ENCODE assay signal across 8 mouse cellular contexts in genomic region chr17:83850458-83850857, GRCm38 (mm10). TPM values are rescaled to one million over a fixed set of nuclear protein-coding genes. Genes with fewer than 3 reads are reported as not detected.
DNase-seq lines count a peak whose midpoint lies in the region; ATAC-seq and TF ChIP-seq lines count a peak whose summit lies in the region.

No protein-coding gene starts in this region.

- no peak overlapping the region for H3K4me2 ChIP-seq in forebrain, embryonic 14.5 days (ENCODE audit: low read length)
- peak overlapping the region; percentile 18; the same call in 1 of the 2 replicates for H3K4me2 ChIP-seq in lung, embryonic 16.5 days (ENCODE audit: low read depth, low read length)

- H3K9me3 ChIP-seq in ES-E14 (ENCODE audit: control insufficient read depth, insufficient read depth, low read depth, low read length): no peaks in the 10 kb centered on the region
- no peaks in the 10 kb centered on the region for H3K9me3 ChIP-seq in forebrain, embryonic 14.5 days (replicated peaks; ENCODE audit: control insufficient read depth, low read length)
- H3K9me3 ChIP-seq in lung, embryonic 16.5 days (ENCODE audit: control insufficient read depth, low read length): no peaks in the 10 kb centered on the region

- ATAC-seq in forebrain, embryonic 14.5 days: peak; percentile 40; the same call in 1 of the 2 replicates
- peak; percentile 37; the same call in 1 of the 2 replicates for ATAC-seq in lung, embryonic 16.5 days (ENCODE audit: low read depth)

- no peaks in the 10 kb centered on the region for H3K36me3 ChIP-seq in ES-E14 (ENCODE audit: control insufficient read depth, insufficient read depth, low read length, poor library complexity, severe bottlenecking)
- H3K36me3 ChIP-seq in forebrain, embryonic 14.5 days (ENCODE audit: control insufficient read depth, insufficient read depth, low read length): no peaks in the 10 kb centered on the region
- H3K36me3 ChIP-seq in lung, embryonic 16.5 days (ENCODE audit: control insufficient read depth, insufficient read depth, low read length): no peaks in the 10 kb centered on the region

- WGBS in forebrain, embryonic 14.5 days: 18% methylated on average over 9 of the region's 9 CpGs
- 12% methylated on average over 9 of the region's 9 CpGs for WGBS in lung, embryonic 16.5 days

- peak; percentile 94 for DNase-seq in ES-E14 (ENCODE audit: low read depth, low spot score)
- DNase-seq in c-Kit-positive CD71-negative TER-119-negative erythroid progenitor cells, embryonic 14.5 days (ENCODE audit: low read depth): peak; percentile 87
- DNase-seq in forebrain, embryonic 14.5 days (ENCODE audit: low spot score): peak; percentile 89
- peak; percentile 89 to 95 for DNase-seq in heart, postnatal 10 days
- DNase-seq in layer of hippocampus, adult 18-20 months (ENCODE audit: low spot score in 2 of 2): peak; percentile 76 to 94
- peak; percentile 67 for DNase-seq in retina, adult 2 months (ENCODE audit: low read depth, low spot score)
- DNase-seq in thymus, postnatal 25 days: peak; percentile 88

- peak overlapping the region; percentile 31 to 49; a peak in 2 of 4 replicates for H3K4me3 ChIP-seq in ES-E14 (ENCODE audit: insufficient read depth in 1 of 2, low read depth in 1 of 2, low read length in 2 of 2, poor library complexity in 1 of 2, severe bottlenecking in 1 of 2)
- H3K4me3 ChIP-seq in forebrain, embryonic 14.5 days (ENCODE audit: low read depth, low read length): no peak overlapping the region
- no peak overlapping the region for H3K4me3 ChIP-seq in lung, embryonic 16.5 days (ENCODE audit: low read length)

- H3K27me3 ChIP-seq in forebrain, embryonic 14.5 days (replicated peaks; ENCODE audit: control insufficient read depth, insufficient read depth, low read length): no peaks in the 10 kb centered on the region
- H3K27me3 ChIP-seq in lung, embryonic 16.5 days (ENCODE audit: control insufficient read depth, insufficient read depth, low read depth, low read length): no peaks in the 10 kb centered on the region

- in situ Hi-C loops in ES-E14 (cut with MboI; ENCODE audit: low sequenced_read_pairs in 2 of 2, unreplicated experiment in 2 of 2): loop anchor here in 1 of 2 experiments (10.0 kb wide), 2 partner anchors 226 to 576 kb away; no protein-coding TSS in a partner anchor

- intact Hi-C loops in heart, postnatal 10 days (cut with DNase I): loop anchor here (1.0 to 10.0 kb wide), 4 partner anchors 217 to 826 kb away; partner anchors contain the start of gene Eml4

- H3K9ac ChIP-seq in ES-E14 (ENCODE audit: insufficient read depth, low read depth, low read length, poor library complexity, severe bottlenecking): no peak overlapping the region; the same call in 1 of the 2 replicates
- H3K9ac ChIP-seq in forebrain, embryonic 14.5 days (ENCODE audit: low read length): no peak overlapping the region
- H3K9ac ChIP-seq in lung, embryonic 16.5 days (ENCODE audit: low read length): no peak overlapping the region

- no peak overlapping the region for H3K27ac ChIP-seq in ES-E14 (ENCODE audit: insufficient read depth, low read depth, low read length, poor library complexity, severe bottlenecking)
- H3K27ac ChIP-seq in forebrain, embryonic 14.5 days (ENCODE audit: low read depth, low read length): no peak overlapping the region
- H3K27ac ChIP-seq in lung, embryonic 16.5 days (ENCODE audit: low read length): no peak overlapping the region

- peaks cover 2 to 17% of the 10 kb centered on the region in 2 experiments; a peak in 3 of 4 replicates for H3K4me1 ChIP-seq in ES-E14 (ENCODE audit: control insufficient read depth in 2 of 2, insufficient read depth in 2 of 2, low read length in 2 of 2, poor library complexity in 1 of 2)
- H3K4me1 ChIP-seq in forebrain, embryonic 14.5 days (ENCODE audit: control insufficient read depth, insufficient read depth, low read length): 0 out of 2 replicates have a peak, but pooled peaks cover 2% of the 10 kb centered on the region
- H3K4me1 ChIP-seq in lung, embryonic 16.5 days (replicated peaks; ENCODE audit: control insufficient read depth, insufficient read depth, low read length): 0 out of 2 replicates have a peak, but pooled peaks cover 3% of the 10 kb centered on the region

TF ChIP-seq in ES-E14, 5 proteins besides CTCF, POLR2A, EP300 and RAD21:
- TF ChIP-seq CHD2 (IDR thresholded peaks at IDR 0.05; ENCODE audit: low read depth, low read length): no peak
- TF ChIP-seq ZC3H11A (IDR thresholded peaks at IDR 0.05; ENCODE audit: borderline replicate concordance, low read depth, low read length): peak; percentile 90; the same call in 1 of the 2 replicates
- TF ChIP-seq ZNF384 (IDR thresholded peaks at IDR 0.05; ENCODE audit: low read depth, low read length): no peak

RNA-seq across cellular contexts. Expression of gene Haao, which starts 2.7 kb away (rescaled TPM):
- total RNA-seq in ES-E14 (2012; rRNA removed): 0.54 and 0.79 TPM in 2 replicates
- polyA plus RNA-seq in forebrain, embryonic 14.5 days (2014; fragmentation: Nextera tagmentation; extraction: Ambion mirVana): 0.53 TPM in 1 of 2 replicates, not detected in the other
- not detected for total RNA-seq in heart, postnatal 10 days (2021)
- total RNA-seq in layer of hippocampus, adult 18-20 months (2021): under 1 TPM in 1 of 2 experiments, not detected in 1; 0.30 TPM
- 1.8 and 2.3 TPM in 2 replicates for polyA plus RNA-seq in lung, embryonic 16.5 days (2015; fragmentation: Nextera tagmentation; extraction: Ambion mirVana)

Comparison
In these comparisons a context has a peak if more than half of its experiments do, and no peak if none do; other contexts are left out.
1. H3K4me3 ChIP-seq: peak in ES-E14 (2 of 2); none in forebrain, embryonic 14.5 days (single experiment) and lung, embryonic 16.5 days (single experiment).
2. Peak in every context shown above with its lines, with median percentiles within 50 percentile points of each other: DNase-seq.